Mouse (Mus musculus) G1E (cell line): Measurements from ENCODE around the gene Rab43. TPM values are rescaled to one million over a fixed set of nuclear protein-coding genes. Genes with fewer than 3 reads are reported as not detected.

ENCODE experiments used
- ATAC-seq: 2 replicates; pipeline ENCODE4 v1.8.0; 2016; ENCODE audit warnings: mild to moderate bottlenecking; ENCODE audit not compliant: insufficient number of reproducible peaks, poor library complexity, low FRiP score, severe bottlenecking; ENCODE audit errors: extremely low read depth
- DNase-seq: peaks from one replicate; pipeline ENCODE4 v3.0.0; 2012; ENCODE audit warnings: low spot score
- H3K27me3 ChIP-seq: 2 replicates; pipeline ENCODE4 v1.6.1; 2012; ENCODE audit warnings: mild to moderate bottlenecking, low read length, inconsistent platforms; ENCODE audit not compliant: insufficient read depth
- H3K36me3 ChIP-seq: replicated peaks from 2 replicates; pipeline ENCODE3; 2012; ENCODE audit warnings: mild to moderate bottlenecking, inconsistent platforms
- H3K4me1 ChIP-seq: 2 replicates; pipeline ENCODE4 v1.6.1; 2012; ENCODE audit warnings: low read depth, low read length, inconsistent platforms, mixed read lengths; ENCODE audit not compliant: insufficient read depth
- H3K4me3 ChIP-seq: 2 replicates; pipeline ENCODE4 v1.5.1; 2012; ENCODE audit warnings: low read depth, mild to moderate bottlenecking, inconsistent platforms, low read length, moderate library complexity, mixed read lengths
- H3K9me3 ChIP-seq: replicated peaks from 2 replicates; pipeline ENCODE4 v1.6.1; 2012; ENCODE audit warnings: inconsistent platforms
- CTCF ChIP-seq: IDR thresholded peaks from 2 replicates; pipeline ENCODE4 v1.5.1; 2012; ENCODE audit warnings: low read depth, low read length, inconsistent platforms, mixed read lengths
- GATA1 ChIP-seq: IDR thresholded peaks from 2 replicates; pipeline ENCODE4 v1.6.1; 2012; ENCODE audit warnings: borderline replicate concordance, low read length, inconsistent platforms, mixed read lengths
- GATA2 ChIP-seq: IDR thresholded peaks from 2 replicates; pipeline ENCODE4 v1.6.1; 2012; ENCODE audit warnings: low read depth, low read length, inconsistent platforms, borderline replicate concordance
- POLR2AphosphoS5 ChIP-seq: IDR thresholded peaks from 2 replicates; pipeline ENCODE4 v1.6.1; 2012; ENCODE audit warnings: low read depth, low read length, inconsistent platforms; ENCODE audit not compliant: insufficient replicate concordance
- TAL1 ChIP-seq: conservative IDR thresholded peaks from 2 replicates; pipeline ENCODE4 v1.6.1; 2012; ENCODE audit warnings: low read depth, low read length, inconsistent platforms, mixed read lengths
- polyA plus RNA-seq: library from polyadenylated mRNA; stranded (reverse); fragments of >175 nt; gene quantifications from 2 replicates; pipeline ENCODE4 v1.2.3, GENCODE M21; 2012
- total RNA-seq, 2 experiments: library from RNA; stranded (forward) in 1 of 2; stranded (reverse) in 1 of 2; fragments of 200-1000 nt in 1 of 2; fragments of >200 nt in 1 of 2; fragmentation: Nextera tagmentation in 1 of 2; gene quantifications; 2 replicates each; pipeline ENCODE4 v1.2.3; 2014 to 2017

The Rab43 gene
- total and polyA plus RNA-seq, 3 experiments, result 11.5 to 62.5 (median 34.8) TPM

DNA sequence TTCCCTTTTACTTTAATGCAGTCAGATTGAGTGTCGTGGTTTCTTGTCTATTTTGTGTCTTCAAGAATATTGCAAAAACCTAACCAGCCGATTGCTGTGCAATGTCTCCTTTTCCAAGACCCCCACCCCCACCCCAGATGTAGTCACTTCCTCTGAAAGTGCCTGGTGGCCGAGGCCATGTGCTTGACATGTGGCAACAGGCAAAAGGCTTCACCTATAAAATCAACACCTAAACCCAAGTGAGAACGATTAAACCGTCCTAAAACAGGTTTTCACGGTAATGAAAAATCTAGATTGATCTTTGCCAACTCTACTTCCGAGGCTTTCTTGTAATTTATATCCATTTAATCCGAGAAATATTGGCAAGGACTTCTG lies 37.8 kb upstream of the Rab43 start:
- peaks cover 42% of the 10 kb centered on the region for H3K36me3 ChIP-seq
- ATAC-seq, result no peak
- peaks cover 60% of the 10 kb centered on the region for H3K4me1 ChIP-seq
- DNase-seq, result no peak
- no peaks in the 10 kb centered on the region for H3K27me3 ChIP-seq
- H3K9me3 ChIP-seq, result no peaks in the 10 kb centered on the region
- H3K4me3 ChIP-seq, result peak overlapping the region; percentile 100
- TF ChIP-seq GATA2 (no peak), POLR2AphosphoS5 (no peak), TAL1 (no peak), GATA1 (no peak), CTCF (no peak)

- H3K4me1 ChIP-seq, result peaks cover 54% of the 10 kb centered on the region
- TF ChIP-seq TAL1 (no peak), GATA2 (no peak), CTCF (no peak), GATA1 (no peak), POLR2AphosphoS5 (no peak)
- DNase-seq (no peak), ATAC-seq (no peak)
- H3K27me3 ChIP-seq, result no peaks in the 10 kb centered on the region
- H3K36me3 ChIP-seq, result peaks cover 71% of the 10 kb centered on the region
- no peaks in the 10 kb centered on the region for H3K9me3 ChIP-seq
- peak overlapping the region; percentile 100; the same call in 1 of the 2 replicates for H3K4me3 ChIP-seq
Measured at GRCm38 (mm10) chr6:87846813-87847212, 34.8 kb upstream of the Rab43 start.

DNA sequence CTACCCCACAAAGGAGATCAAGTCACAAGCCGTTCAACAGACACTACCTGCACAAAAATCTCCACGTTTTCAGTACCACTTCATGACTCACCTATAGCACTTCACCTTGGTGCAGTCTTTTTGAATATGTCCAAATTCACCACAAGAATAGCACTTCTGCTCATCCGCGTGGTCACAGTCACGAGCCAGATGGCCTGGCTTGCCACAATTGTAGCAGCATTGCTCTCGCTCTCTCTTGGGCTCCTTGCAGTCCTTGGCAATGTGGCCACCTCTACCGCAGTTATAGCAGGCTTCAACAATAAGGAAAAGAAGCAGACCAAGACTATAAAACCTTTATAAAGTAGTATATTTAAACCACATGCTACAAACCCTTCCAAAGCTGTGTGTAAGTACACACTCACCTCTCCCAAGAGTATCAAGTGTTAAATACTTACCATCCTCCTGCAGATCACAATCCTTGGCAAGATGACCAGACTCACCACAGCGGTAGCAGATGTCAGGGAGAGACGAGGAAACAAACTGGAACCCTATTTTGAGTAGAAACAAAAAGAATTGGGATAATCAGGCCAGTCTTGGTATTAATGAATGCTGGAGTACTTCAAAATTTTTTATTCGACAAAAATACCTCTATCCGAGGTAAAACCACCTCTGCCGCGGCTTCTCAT lies 33.2 kb upstream of the Rab43 start:
- no peak for DNase-seq
- Histone ChIP-seq H3K4me3 (no peak overlapping the region), H3K9me3 (no peaks in the 10 kb centered on the region), H3K36me3 (peaks cover 85% of the 10 kb centered on the region), H3K27me3 (no peaks in the 10 kb centered on the region), H3K4me1 (peaks cover 58% of the 10 kb centered on the region)
- TF ChIP-seq CTCF (no peak), POLR2AphosphoS5 (no peak), TAL1 (no peak), GATA1 (no peak), GATA2 (no peak)
- ATAC-seq, result no peak

GRCm38 (mm10) chr6:87842254-87842653 lies 30.3 kb upstream of the Rab43 start:
- H3K4me1 ChIP-seq, result peaks cover 55% of the 10 kb centered on the region
- H3K36me3 ChIP-seq, result peaks cover 72% of the 10 kb centered on the region
- no peak for ATAC-seq
- H3K4me3 ChIP-seq, result no peak overlapping the region
- no peaks in the 10 kb centered on the region for H3K9me3 ChIP-seq
- DNase-seq, result no peak
- TF ChIP-seq CTCF, result no peak; the same call in 1 of the 2 replicates
- no peak for TF ChIP-seq TAL1
- TF ChIP-seq POLR2AphosphoS5, result no peak
- no peak for TF ChIP-seq GATA1
- no peaks in the 10 kb centered on the region for H3K27me3 ChIP-seq

DNA sequence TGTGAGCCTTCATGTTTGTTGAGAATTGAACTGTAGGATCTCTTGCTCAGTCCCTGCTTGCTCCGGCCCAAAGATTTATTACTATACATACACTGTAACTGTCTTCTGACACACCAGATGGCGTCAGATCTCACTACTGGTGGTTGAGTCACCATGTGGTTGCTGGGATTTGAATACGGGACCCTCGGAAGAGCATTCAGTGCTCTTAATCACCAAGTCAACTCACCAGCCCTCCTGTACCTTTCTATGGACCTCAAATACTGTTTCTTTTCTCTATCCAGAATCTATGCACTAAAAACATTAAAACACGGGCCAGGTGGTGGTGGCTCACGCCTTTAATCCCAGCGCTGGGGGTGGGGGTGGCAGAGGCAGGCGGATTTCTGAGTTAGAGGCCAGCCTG lies 29.7 kb upstream of the Rab43 start:
- Histone ChIP-seq H3K27me3 (no peaks in the 10 kb centered on the region), H3K4me3 (no peak overlapping the region), H3K9me3 (no peaks in the 10 kb centered on the region), H3K4me1 (peaks cover 56% of the 10 kb centered on the region), H3K36me3 (peaks cover 71% of the 10 kb centered on the region)
- DNase-seq (no peak), ATAC-seq (no peak)
- no peak for TF ChIP-seq GATA2
- no peak for TF ChIP-seq TAL1
- TF ChIP-seq CTCF, result no peak

GRCm38 (mm10) chr6:87839797-87840341 lies 27.9 kb upstream of the Rab43 start:
- TF ChIP-seq GATA1, result no peak
- TF ChIP-seq CTCF, result no peak
- TF ChIP-seq GATA2, result no peak
- TF ChIP-seq TAL1, result no peak
- TF ChIP-seq POLR2AphosphoS5, result peak; percentile 85; the same call in 1 of the 2 replicates
- no peak for DNase-seq

DNA sequence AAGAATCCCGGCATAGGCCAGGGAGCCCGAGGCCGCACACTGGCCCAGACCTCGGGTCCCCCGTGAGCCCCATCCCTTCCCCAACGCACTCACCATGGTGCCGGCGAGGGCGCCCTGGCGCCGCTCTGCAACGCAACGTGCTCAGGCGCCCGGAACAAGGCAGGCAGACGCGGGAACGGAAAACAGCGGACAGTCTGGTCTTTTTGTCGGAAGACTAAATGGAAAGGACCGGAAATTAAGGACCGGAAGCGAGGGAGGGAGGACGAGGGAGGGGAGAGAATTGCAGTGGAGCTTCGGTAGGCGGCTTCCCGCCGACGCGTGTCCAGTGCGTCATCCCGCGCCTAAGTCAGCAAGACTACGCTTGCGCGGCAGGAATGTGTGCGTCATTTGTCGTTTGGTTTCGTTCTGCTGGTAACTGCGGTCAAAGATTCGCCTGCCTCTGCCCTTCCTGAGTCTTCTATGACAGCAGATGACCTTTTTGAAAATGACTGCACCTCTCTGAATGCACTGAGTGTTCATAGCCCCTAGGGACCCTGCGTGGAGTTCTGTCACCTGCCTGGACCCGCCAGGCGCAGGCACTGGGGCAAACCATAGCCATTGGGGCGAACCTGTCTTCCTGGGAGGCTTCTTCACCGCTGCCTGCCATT lies 26.7 kb upstream of the Rab43 start, which contains the start of gene Isy1:
Gene Isy1 (minus strand): TSS at position 248 of the 647 bp plus-strand sequence.
- H3K36me3 ChIP-seq, result peaks cover 69% of the 10 kb centered on the region
- DNase-seq, result peak; percentile 76
- no peaks in the 10 kb centered on the region for H3K27me3 ChIP-seq
- H3K4me3 ChIP-seq, result peak within 1 kb of the TSS; percentile 75
- H3K4me1 ChIP-seq, result peaks cover 39% of the 10 kb centered on the region
- peak; percentile 94 for ATAC-seq
- H3K9me3 ChIP-seq, result no peaks in the 10 kb centered on the region
- no peak for TF ChIP-seq GATA1
- no peak for TF ChIP-seq TAL1
- 0 out of 2 replicates have a peak, but pooled peaks have one; percentile 65 for TF ChIP-seq POLR2AphosphoS5
- no peak for TF ChIP-seq GATA2
- no peak for TF ChIP-seq CTCF

More at GRCm38 (mm10) chr6:87839797-87840341, 27.9 kb upstream of the Rab43 start:
- no peaks in the 10 kb centered on the region for H3K27me3 ChIP-seq
- H3K4me1 ChIP-seq, result peaks cover 44% of the 10 kb centered on the region
- H3K4me3 ChIP-seq, result no peak overlapping the region; the same call in 1 of the 2 replicates
- no peak for ATAC-seq
- no peaks in the 10 kb centered on the region for H3K9me3 ChIP-seq
- peaks cover 69% of the 10 kb centered on the region for H3K36me3 ChIP-seq
